Mouse (Mus musculus) lung, postnatal 0 days (tissue): ENCODE measurements around the gene Tbl1xr1.

Experiments used
- CTCF ChIP-seq: IDR thresholded peaks from 2 replicates; pipeline ENCODE4 v1.5.1; 2016; ENCODE audit warnings: antibody characterized with exemption, mild to moderate bottlenecking
- EP300 ChIP-seq: IDR thresholded peaks from 2 replicates; pipeline ENCODE4 v1.6.1; 2016; ENCODE audit warnings: antibody characterized with exemption, mild to moderate bottlenecking, control low read depth

GRCm38 (mm10) chr3:22115221-22115620 lies 38.8 kb downstream of the Tbl1xr1 start:
- TF ChIP-seq CTCF (no peak), EP300 (no peak)
